Mouse (Mus musculus): ENCODE results near the gene Hmga1b. TPM values are rescaled to one million over a fixed set of nuclear protein-coding genes. Genes with fewer than 3 reads are reported as not detected.
A peak's percentile ranks its signal among the peaks of the same experiment; 100 is the strongest.
"Not testable (repeated sequence)": the region's sequence is repeated elsewhere in the genome, so short reads cannot be mapped to it uniquely, and the experiment has no call there.

Gene Hmga1b
- polyA plus RNA-seq, 1 experiment from 2014 or later: 5.4 TPM

DNA sequence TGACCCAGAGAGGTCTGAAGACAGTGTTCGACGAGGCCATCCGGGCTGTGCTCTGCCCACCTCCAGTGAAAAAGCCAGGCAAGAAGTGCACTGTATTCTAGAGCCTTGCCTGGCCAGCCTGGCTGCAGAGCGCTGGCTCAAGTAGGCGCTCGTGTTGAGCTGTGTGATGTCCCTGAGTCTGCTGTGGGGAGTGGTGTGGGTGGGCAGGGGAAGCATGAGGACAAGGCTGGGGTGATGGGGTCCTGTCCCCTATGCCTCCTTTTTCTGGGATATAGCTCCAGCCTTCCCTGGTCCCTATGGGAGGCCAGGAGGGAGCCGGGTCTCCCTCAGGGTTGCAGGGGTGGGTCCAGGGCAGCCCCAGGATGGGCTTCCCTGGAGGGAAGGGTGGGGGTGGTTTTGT lies 39.1 kb upstream of the Hmga1b start:
- Histone ChIP-seq H3K27me3 (peaks cover 64% of the 10 kb centered on the region), H3K9me3 (no peaks in the 10 kb centered on the region), H3K27ac (replicated peaks) (no peak overlapping the region), H3K36me3 (peaks cover 17% of the 10 kb centered on the region), H3K4me2 (replicated peaks) (no peak overlapping the region), H3K4me3 (no peak overlapping the region), H3K9ac (replicated peaks) (no peak overlapping the region), H3K4me1 (peaks cover 34% of the 10 kb centered on the region)
- WGBS: 81% methylated on average over 7 of the region's 7 CpGs
- no peak for ATAC-seq (ENCODE audit: low FRiP score, low read depth)

DNA sequence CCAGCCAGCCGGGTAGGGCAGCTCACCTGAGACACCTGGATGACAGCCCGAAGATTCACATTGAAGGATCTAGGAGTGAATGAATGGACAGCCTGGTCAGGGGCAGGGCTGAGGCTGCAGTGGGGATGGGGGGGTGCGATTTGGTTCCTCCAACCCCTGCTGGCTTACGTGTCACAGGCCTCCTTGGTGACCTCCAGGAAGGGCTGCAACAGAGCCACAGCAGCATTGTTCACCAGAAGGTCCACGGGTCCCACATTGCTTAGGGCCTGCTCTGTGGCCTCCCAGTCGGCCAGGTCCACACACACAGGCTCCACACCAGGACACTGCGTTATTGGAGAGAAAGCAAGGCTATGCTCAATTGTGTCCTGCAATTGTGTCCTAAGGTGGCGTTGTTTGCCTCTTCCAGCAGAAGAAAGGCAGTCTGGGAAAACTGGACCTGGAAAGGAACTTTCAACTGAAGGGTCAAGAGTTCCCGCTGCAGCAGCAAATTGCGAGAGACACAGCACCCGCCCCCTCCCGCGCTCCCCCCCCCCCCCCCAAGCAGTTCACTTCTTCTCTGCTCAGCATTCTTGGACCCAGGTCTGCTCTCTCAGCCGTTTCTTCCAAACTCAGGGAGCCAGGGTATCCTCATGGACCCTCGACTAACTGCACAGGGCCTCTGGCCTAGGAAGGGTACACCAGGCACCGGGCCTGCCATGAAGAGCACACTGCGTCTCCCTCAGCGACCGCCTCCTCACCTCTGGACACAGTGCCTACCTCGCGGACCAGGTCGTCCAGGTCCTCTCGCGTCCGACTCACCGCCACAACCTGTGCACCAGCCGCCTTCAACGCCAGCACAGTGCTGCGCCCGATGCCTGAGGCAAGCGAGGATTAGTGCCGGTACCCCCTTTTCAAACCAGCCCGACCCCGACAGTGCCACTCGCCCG lies 36.1 kb upstream of the Hmga1b start:
- peak overlapping the region; percentile 58 for H3K4me3 ChIP-seq
- WGBS: 16% methylated on average over 34 of the region's 36 CpGs
- H3K4me2 ChIP-seq (replicated peaks): peak overlapping the region; percentile 88
- H3K9me3 ChIP-seq: no peaks in the 10 kb centered on the region
- H3K27ac ChIP-seq (replicated peaks): no peak overlapping the region
- peak overlapping the region; percentile 66 for H3K9ac ChIP-seq (replicated peaks)
- no peaks in the 10 kb centered on the region for H3K36me3 ChIP-seq
- H3K4me1 ChIP-seq: peaks cover 27% of the 10 kb centered on the region
- peaks cover 77% of the 10 kb centered on the region for H3K27me3 ChIP-seq
- peak; percentile 50 for ATAC-seq (ENCODE audit: low FRiP score, low read depth)

GRCm38 (mm10) chr11:120727169-120727527 lies 35.4 kb upstream of the Hmga1b start, which contains the start of gene Dcxr:
Dcxr (minus strand) TSS chr11:120727281.
- H3K9ac ChIP-seq (replicated peaks): peak within 1 kb of the TSS; percentile 66
- under 1% methylated on average over 14 of the region's 14 CpGs for WGBS
- H3K4me3 ChIP-seq: peak within 1 kb of the TSS; percentile 58
- H3K9me3 ChIP-seq: no peaks in the 10 kb centered on the region
- H3K27ac ChIP-seq (replicated peaks): no peak within 1 kb of the TSS
- peak within 1 kb of the TSS; percentile 88 for H3K4me2 ChIP-seq (replicated peaks)
- peaks cover 75% of the 10 kb centered on the region for H3K27me3 ChIP-seq
- peaks cover 22% of the 10 kb centered on the region for H3K4me1 ChIP-seq
- no peaks in the 10 kb centered on the region for H3K36me3 ChIP-seq
- ATAC-seq (ENCODE audit: low FRiP score, low read depth): peak; percentile 90

DNA sequence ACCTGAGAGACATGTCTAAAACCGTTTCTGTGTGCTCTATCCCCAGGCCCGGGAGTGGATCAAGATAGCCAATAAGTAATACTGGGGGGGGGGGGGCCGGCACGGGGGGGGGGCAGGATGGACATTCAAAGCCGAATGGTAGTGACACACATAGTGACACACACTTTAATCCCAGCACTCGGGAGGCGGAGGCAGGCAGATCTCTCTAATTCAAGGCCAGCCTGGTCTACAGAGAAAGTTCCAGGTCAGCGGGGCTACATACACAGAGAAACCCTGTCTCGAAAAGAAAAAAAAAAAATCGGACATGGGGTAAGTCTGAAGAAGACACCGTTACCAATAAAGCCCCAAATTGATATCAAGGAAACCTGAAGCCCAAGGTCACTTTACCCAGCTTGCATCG lies 35.0 kb upstream of the Hmga1b start:
- Histone ChIP-seq H3K4me1 (peaks cover 17% of the 10 kb centered on the region), H3K27me3 (peaks cover 70% of the 10 kb centered on the region), H3K36me3 (no peaks in the 10 kb centered on the region), H3K4me2 (replicated peaks) (no peak overlapping the region), H3K27ac (replicated peaks) (no peak overlapping the region), H3K9me3 (no peaks in the 10 kb centered on the region), H3K9ac (replicated peaks) (no peak overlapping the region), H3K4me3 (no peak overlapping the region)
- no peak for ATAC-seq (ENCODE audit: low FRiP score, low read depth)
- WGBS: 60% methylated on average over 12 of the region's 12 CpGs

- H3K27ac ChIP-seq (replicated peaks): no peak overlapping the region
- no peaks in the 10 kb centered on the region for H3K9me3 ChIP-seq
- no peak for ATAC-seq (ENCODE audit: low FRiP score, low read depth)
- peaks cover 16% of the 10 kb centered on the region for H3K4me1 ChIP-seq
- no peaks in the 10 kb centered on the region for H3K36me3 ChIP-seq
- no peak overlapping the region for H3K4me2 ChIP-seq (replicated peaks)
- peaks cover 59% of the 10 kb centered on the region for H3K27me3 ChIP-seq
- H3K9ac ChIP-seq (replicated peaks): no peak overlapping the region
- no peak overlapping the region for H3K4me3 ChIP-seq
- 65% methylated on average over 11 of the region's 11 CpGs for WGBS
These were observed 33.9 kb upstream of the Hmga1b start for GRCm38 (mm10) chr11:120728530-120729240.

GRCm38 (mm10) chr11:120729432-120730050 lies 33.1 kb upstream of the Hmga1b start:
- whole genome bisulfite sequencing: 4% methylated on average over 18 of the region's 21 CpGs
- H3K4me1 ChIP-seq: peaks cover 16% of the 10 kb centered on the region
- 0 out of 2 replicates have a peak overlapping the region, but pooled peaks have one; percentile 1 for H3K4me3 ChIP-seq
- H3K27me3 ChIP-seq: peaks cover 54% of the 10 kb centered on the region
- not testable (repeated sequence) for H3K9me3 ChIP-seq; H3K9ac ChIP-seq (replicated peaks); H3K36me3 ChIP-seq; ATAC-seq (ENCODE audit: low FRiP score, low read depth); H3K27ac ChIP-seq (replicated peaks)
- peak overlapping the region; percentile 36 for H3K4me2 ChIP-seq (replicated peaks)

DNA sequence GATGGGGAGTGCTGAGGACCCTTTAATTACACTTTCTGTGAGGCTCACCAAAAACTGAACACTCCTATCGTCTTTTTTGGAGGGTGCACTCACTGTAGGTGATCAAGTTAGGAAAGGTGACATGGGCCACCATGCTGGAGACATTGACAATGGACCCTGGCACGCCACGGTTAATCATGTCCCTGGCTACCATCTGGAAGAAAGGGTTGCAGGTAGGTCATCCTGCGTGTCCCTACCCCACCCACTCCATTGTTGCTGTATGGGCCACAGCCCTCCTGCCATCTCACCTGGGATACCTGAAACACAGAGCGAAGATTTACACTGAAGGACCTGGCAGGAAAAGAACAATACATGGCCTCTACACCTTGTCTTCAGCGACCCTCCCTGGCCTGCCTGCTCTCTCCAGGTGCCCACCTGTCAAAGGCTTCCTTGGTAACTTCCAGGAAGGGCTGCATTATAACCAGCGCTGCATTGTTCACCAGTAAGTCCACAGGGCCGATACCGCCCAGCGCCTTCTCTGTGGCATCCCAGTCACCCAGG lies 32.2 kb upstream of the Hmga1b start:
- Histone ChIP-seq H3K27ac (replicated peaks) (no peak overlapping the region), H3K4me1 (peaks cover 16% of the 10 kb centered on the region), H3K4me3 (no peak overlapping the region), H3K9me3 (no peaks in the 10 kb centered on the region), H3K36me3 (no peaks in the 10 kb centered on the region), H3K27me3 (peaks cover 47% of the 10 kb centered on the region), H3K4me2 (replicated peaks) (no peak overlapping the region), H3K9ac (replicated peaks) (no peak overlapping the region)
- WGBS: 89% methylated on average over 10 of the region's 10 CpGs
- ATAC-seq (ENCODE audit: low FRiP score, low read depth): no peak

DNA sequence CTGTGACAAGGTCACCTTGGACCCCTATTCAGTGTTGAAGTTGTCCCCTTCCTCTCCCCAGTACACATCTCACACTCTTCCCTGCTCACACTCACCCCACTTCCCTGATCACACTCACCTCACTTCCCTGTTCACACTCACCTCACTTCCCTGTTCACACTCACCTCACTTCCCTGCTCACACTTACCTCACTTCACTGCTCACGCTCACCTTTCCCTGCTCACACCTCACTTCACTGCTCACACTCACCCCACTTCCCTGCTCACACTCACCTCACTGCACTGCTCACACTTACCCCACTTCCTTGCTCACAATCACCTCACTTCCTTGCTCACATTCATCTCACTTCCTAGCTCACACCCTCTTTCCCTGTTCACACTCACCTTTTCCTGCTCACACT lies 31.2 kb upstream of the Hmga1b start:
- no peak for ATAC-seq (ENCODE audit: low FRiP score, low read depth)

DNA sequence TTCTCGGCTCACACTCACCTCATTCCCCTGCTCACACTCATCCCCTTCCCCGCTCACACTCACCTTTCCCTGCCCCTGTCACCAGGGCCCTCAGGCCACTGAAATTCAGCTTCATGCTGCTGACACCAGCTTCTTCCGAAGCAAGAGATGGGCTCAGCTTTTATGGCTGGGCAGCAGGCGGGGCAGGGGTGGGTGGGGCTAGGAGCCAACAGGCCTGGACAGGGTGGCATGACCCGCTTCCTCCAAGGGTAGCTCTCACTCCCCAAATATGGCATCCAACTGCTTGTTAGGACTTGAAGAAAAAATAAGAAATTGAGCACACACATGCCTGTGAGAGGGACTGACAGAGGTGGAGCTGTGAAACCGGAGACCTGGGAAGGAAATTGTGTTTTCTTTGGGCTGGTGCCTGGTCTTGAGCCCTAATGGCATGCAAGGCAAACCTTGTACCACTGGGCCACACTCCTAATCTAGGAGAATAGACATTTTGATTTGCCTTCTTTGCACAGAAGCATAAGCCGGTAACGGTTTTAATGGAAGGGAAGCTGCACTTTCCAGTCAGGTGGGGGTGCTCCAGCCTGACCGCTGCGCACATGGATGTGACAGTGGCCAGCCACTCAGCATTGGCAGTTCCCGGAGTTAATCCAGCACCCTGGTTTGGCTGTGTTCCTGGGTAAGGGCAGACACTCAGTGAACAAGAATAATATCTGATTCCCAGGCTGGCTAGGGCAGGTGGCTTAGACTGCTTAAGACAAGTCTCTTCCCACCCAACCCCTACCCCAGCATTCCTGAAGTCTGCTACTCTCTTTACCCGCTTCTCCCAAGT lies 30.5 kb upstream of the Hmga1b start, which contains the start of gene Cbr2:
TSS of gene Cbr2 (minus strand) at position 257 of the 823 bp plus-strand sequence.
- Histone ChIP-seq H3K27ac (replicated peaks) (no peak within 1 kb of the TSS), H3K36me3 (no peaks in the 10 kb centered on the region), H3K4me2 (replicated peaks) (no peak within 1 kb of the TSS), H3K9ac (replicated peaks) (no peak within 1 kb of the TSS), H3K9me3 (no peaks in the 10 kb centered on the region), H3K4me1 (peaks cover 5% of the 10 kb centered on the region; the same call in 1 of the 2 replicates), H3K27me3 (peaks cover 33% of the 10 kb centered on the region), H3K4me3 (no peak within 1 kb of the TSS)
- WGBS: 76% methylated on average over 12 of the region's 12 CpGs
- ATAC-seq (ENCODE audit: low FRiP score, low read depth): no peak

More for the DNA sequence above, 31.2 kb upstream of the Hmga1b start:
- Histone ChIP-seq H3K27ac (replicated peaks) (no peak overlapping the region), H3K9me3 (no peaks in the 10 kb centered on the region), H3K4me1 (peaks cover 12% of the 10 kb centered on the region), H3K4me2 (replicated peaks) (no peak overlapping the region), H3K4me3 (no peak overlapping the region), H3K9ac (replicated peaks) (no peak overlapping the region), H3K27me3 (peaks cover 38% of the 10 kb centered on the region), H3K36me3 (no peaks in the 10 kb centered on the region)
- WGBS: 96% methylated on average over 1 of the region's 1 CpGs

DNA sequence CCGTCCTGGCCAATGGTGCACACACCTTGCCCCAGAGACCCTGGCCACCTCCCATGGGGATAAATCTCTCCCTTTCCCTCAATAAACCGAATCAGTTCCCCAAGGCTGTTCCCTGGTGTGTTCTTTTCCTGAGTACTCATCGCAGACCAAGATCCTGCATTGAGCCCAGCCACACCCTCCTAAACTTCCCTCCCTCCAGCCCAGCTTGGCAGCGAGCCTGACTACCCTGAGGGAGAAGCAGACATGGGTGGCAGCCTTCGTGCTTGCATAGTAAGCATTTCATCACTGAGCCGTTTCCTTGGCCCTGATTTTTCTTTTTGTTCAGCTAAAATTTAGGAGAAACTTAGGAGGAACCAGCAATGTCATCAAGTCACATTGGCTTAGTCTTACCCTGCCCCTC lies 29.1 kb upstream of the Hmga1b start:
- no peak overlapping the region for H3K4me3 ChIP-seq
- H3K36me3 ChIP-seq: no peaks in the 10 kb centered on the region
- 67% methylated on average over 6 of the region's 6 CpGs for WGBS
- H3K4me1 ChIP-seq: peaks cover 5% of the 10 kb centered on the region; the same call in 1 of the 2 replicates
- H3K9ac ChIP-seq (replicated peaks): no peak overlapping the region
- ATAC-seq (ENCODE audit: low FRiP score, low read depth): no peak
- H3K27me3 ChIP-seq: peaks cover 28% of the 10 kb centered on the region
- no peak overlapping the region for H3K27ac ChIP-seq (replicated peaks)
- H3K4me2 ChIP-seq (replicated peaks): no peak overlapping the region
- no peaks in the 10 kb centered on the region for H3K9me3 ChIP-seq

DNA sequence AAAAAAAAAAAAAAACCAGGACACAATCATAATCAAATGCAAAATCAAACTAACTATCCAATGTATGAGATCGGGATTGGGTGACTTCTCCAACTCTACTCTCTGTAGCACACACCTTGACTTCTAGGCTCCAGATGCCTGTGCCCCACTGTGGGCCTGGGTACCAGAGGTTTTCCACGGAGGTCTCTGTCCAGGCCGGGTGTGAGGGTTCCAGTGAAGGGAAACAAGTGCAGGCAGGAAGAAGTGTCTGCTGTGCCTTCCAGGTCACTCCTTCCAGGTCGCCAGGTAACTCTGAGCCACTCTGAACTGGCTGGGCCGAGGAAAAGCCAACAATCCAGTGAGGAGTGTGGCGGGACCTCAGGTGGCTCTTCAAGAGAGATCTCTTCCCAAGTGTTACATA lies 26.2 kb upstream of the Hmga1b start:
- H3K9ac ChIP-seq (replicated peaks): no peak overlapping the region
- H3K4me2 ChIP-seq (replicated peaks): no peak overlapping the region
- no peak overlapping the region for H3K27ac ChIP-seq (replicated peaks)
- 70% methylated on average over 6 of the region's 6 CpGs for WGBS
- no peaks in the 10 kb centered on the region for H3K4me1 ChIP-seq
- H3K27me3 ChIP-seq: 0 out of 2 replicates have a peak, but pooled peaks cover 6% of the 10 kb centered on the region
- no peak overlapping the region for H3K4me3 ChIP-seq
- ATAC-seq (ENCODE audit: low FRiP score, low read depth): no peak
- H3K9me3 ChIP-seq: no peaks in the 10 kb centered on the region
- no peaks in the 10 kb centered on the region for H3K36me3 ChIP-seq
